Mouse (Mus musculus): ENCODE measurements around the gene Xylb. TPM values are rescaled to one million over a fixed set of nuclear protein-coding genes. Genes with fewer than 3 reads are reported as not detected.

The Xylb gene
- total RNA-seq, 2 experiments from 2014 or later: 0.52 to 1.0 TPM

GRCm38 (mm10) chr9:119401801-119402214 lies 44.6 kb downstream of the Xylb start, which contains the start of gene Acvr2b:
TSS of gene Acvr2b (plus strand) at chr9:119402118.
- peak; percentile 97 for DNase-seq

DNA sequence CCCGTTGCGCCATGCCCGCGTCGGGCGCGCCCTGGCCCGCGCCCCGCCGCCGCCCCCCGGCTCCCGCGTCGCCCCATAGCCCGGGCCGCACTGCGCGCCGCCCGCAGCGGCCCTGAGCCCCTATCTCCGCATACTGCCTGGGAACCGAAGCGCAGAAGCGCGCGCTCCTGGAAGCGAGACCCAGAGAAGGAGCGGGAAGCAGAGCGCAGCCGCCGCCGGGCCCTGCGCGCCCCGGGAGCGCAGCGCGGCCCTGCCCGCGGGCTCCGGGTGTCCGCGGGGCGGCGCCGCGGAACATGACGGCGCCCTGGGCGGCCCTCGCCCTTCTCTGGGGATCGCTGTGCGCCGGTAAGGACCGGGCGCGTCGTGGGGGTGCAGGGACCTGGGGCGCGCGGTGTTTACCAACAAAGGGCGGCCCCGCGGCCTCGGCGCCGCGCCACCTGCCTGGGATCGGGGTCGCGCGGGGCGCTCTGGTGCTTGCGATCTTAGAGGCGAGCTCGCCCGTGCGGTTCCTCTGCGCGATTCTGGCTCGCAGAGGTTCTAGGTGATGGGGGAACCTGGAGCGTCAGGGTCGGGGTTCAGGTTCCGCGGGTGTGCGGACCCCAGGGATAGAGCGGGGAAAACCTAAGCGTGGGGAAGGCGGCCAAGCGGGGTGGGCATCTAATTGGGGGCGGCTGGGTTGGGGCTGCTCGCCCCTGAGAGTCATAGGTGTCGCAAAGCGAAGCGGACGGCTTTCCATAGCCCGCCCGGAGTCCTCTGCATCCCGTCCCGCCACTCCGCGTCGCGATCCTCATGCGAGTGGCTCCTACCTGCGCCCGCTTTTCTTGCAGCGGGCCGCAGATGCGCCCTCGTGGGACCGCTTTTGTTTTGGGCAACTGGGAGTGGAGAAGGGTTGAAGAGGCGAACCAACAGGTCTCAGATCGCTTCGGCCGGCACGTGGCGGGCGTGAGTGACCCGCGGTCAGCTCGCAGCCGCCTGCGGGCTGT lies 45.4 kb downstream of the Xylb start:
- peak; percentile 50 for DNase-seq

GRCm38 (mm10) chr9:119403236-119403641 lies 46.1 kb downstream of the Xylb start:
- peak; percentile 56 for DNase-seq

- no peak for DNase-seq
These were observed 46.9 kb downstream of the Xylb start for GRCm38 (mm10) chr9:119404090-119404489.

DNA sequence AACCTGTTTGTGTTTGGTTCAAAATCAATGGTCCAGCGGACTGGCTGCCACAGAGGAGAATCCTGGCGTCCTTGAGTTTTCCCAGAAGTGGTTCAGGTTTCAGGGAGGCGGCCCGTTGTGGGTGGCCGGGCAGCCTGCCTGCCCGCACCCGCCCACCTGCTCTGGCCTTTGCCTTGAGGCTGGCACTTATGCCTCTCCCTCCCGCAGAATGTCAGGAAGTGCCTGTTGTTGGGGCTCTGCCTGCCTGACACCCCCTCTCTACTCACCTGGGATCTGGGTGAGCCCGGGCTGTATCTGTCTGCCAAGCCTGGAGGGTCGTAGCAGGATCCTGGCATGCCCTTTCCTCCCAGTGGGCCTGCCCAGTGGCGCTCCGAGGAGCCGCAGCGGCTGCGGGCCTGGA lies 50.7 kb downstream of the Xylb start:
- DNase-seq: no peak

DNA sequence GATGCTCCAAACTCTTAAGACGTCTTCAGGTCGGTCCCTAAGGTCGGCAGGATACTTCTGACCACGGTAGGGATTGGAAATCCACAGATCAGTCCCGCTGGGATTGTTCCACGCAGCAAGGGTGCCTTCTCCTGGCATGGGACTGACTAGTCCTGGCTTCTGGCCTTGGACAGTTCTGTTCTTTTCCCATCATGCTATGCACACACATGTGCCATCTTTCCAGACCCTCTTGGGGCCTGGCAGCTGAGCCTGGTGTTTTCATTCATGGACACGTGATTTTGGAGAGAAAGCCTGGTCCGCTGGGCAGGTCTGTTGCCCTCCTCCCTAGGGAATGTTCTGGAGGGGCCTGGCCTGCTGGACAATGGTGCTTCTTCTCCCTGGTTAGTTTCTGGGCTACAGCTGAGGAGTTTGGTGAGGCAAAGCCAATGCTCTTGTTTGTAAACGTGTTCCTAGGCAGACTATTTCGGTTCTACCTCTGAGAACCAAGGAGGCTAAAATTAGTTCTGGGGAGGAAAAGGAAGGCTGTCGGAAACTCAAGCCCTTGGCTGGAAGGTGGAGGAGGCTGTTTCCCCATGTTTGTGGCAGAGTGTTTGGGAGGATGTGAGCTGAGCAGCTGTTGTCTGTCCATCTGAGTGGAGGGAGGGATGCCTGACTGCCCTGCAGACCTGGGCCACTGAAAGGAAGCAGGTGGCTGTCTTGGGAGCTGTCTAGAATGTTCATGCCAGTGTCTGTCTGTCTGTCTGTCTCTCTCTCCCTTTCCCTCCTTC lies 51.9 kb downstream of the Xylb start:
- no peak for DNase-seq

GRCm38 (mm10) chr9:119409864-119410263 lies 52.7 kb downstream of the Xylb start:
- no peak for DNase-seq

GRCm38 (mm10) chr9:119418025-119418424 lies 60.8 kb downstream of the Xylb start:
- no peak for DNase-seq

DNA sequence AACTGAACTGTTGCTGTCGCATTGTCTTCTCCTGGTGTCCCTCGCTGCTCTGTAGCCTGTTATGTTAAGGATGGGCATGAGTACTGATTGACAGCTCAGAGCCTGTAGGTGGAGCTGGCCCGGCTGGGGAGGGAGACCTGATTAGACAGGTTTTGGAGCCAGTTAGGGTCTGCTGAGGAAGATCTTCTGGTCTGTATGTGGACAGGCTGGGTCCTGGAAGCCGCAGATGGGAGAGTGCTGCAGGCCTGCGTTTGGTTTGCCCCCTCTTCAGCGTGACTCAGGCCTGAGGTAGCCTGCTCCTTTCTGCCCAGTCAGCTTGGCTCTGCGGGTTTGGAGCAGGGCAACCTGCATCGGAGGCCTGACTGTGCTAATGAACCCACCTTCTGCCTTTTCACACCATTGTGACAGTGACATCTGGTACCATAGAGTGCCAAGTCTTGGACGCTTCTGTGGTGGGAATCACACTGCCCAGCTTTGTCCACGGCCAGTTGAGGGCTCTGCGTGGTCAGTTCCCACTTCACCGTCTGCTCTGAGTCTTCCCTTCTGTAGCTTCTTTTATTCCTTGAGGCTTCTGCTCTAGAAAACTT lies 62.8 kb downstream of the Xylb start:
- no peak for DNase-seq

DNA sequence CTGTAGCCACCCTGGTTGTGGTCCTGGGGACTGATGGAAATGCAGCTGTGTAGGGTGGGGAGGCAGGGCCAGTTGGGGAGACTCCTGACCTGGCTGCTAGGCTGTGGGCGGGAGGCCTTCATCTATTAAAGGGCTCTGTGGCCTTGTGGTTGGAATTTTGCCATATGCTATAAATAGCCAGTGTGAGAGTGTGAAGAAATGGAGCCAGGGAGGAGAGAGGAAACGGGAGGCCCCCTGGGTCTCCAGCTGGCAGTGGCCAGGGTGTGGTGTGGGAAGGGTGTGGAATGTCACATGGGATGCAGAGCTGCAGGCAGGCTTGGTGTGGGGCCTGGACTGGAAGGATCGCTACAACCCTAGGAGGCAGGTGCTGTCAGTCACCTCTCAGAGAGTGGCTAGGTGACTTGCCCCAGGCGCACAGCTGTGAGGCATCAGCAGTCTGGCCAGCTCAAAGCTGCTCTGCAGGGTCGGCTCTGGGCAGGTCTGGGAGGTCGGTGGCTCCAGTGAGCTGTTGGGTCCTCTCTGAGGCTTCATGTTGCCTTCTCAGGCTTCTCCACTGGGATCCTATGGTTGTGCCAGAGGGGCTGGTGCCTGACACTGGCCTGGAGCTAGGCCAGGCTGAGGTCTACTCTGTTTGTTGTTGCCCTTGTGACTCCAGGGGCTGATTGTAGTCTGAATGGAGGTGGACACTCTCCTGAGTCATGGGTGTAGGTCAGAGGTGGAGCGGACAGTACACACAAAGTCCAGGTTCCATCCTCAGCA lies 68.2 kb downstream of the Xylb start:
- DNase-seq: peak; percentile 79

- no peak for DNase-seq
These were observed 68.8 kb downstream of the Xylb start for GRCm38 (mm10) chr9:119425976-119426415.

DNA sequence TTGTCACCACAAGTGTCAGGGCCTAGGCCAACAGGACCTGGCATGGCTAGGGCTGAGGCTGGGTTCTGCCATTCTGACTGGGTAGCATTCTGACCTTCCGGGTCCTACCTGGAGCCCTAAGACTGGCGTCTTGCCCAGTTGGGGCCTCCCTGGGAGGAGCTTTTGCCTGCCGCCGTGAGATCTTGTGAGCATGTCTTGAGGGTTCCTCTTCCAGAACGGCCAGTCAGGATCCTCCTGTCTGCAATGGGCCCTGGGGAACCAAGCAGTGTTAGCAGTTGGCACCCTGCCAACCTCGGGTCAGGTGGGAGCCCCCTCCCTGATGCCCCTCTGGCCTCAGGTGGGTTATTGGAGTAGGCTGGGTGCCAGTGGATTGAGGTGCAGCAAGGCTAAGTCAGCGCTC lies 69.3 kb downstream of the Xylb start:
- DNase-seq: no peak

- peak; percentile 89 for DNase-seq
These were observed 73.1 kb downstream of the Xylb start for GRCm38 (mm10) chr9:119430311-119430710.

DNA sequence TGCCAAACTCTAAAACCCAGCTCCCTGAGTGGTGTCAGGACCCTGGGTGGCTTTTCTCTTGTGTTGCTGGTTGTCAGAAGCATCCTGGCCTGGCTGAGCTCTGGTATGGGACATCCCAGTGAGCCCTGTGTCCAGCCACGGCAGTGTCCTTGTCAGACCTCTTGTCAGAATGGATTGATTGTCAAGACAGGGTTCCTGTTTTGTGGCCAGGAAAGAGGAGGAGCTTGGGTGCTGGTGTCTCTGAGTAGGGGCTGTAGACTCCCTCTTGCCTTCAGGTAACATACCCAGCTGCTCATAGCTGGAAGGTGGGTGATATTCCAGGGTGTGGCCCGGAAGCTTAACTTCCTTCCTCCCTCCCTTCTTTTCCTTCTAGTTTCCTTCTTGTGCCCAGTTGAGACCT lies 78.7 kb downstream of the Xylb start:
- no peak for DNase-seq

DNA sequence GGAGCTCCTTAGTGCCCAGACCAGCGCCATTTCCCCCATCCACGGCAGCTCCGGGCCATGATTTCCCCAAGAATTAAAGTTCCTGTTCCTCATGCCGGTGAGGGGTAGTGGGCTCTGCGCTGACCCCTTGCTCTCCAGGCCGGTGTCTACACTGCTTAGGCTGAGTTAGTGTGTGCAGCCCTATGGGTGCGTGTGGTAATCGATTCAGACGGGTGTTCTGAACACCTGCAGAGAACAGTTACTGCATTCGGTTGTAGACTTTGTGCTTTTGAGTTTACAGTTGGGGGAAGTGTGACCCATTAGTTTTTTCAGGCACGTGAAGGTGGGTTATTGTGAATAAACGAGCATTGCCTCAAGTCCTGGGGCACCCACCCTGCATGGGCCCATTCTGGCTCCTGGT lies 80.9 kb downstream of the Xylb start:
- DNase-seq: no peak

GRCm38 (mm10) chr9:119438498-119439000 lies 81.4 kb downstream of the Xylb start:
- no peak for DNase-seq

Other genes starting within 250 kb of the Xylb start
- gene Acaa1b, start 200.3 kb upstream of the Xylb start, total RNA-seq (2021): 1 to 10 TPM; 1.8 to 1.9 TPM
- not detected for gene Gm47289, start 198.2 kb upstream of the Xylb start, total RNA-seq (2021)
- gene Slc22a13, start 148.3 kb upstream of the Xylb start, total RNA-seq (2021): not detected
- gene Oxsr1, start 35.0 kb upstream of the Xylb start, total RNA-seq (2021): 10 to 100 TPM; 35.5 to 36.5 TPM
- gene Acaa1a, start 17.7 kb upstream of the Xylb start, total RNA-seq (2021): 10 to 100 TPM; 60.7 to 63.8 TPM
- gene Myd88, start 16.0 kb upstream of the Xylb start, total RNA-seq (2021): 10 to 100 TPM; 12.1 to 12.7 TPM
- gene Slc22a14, start 8.2 kb downstream of the Xylb start, total RNA-seq (2021): under 1 TPM in 1 of 2 experiments, not detected in 1; 0.27 TPM
- 1 to 10 TPM; 6.2 to 6.5 TPM for gene Acvr2b, start 44.7 kb downstream of the Xylb start, total RNA-seq (2021)
- gene Exog, start 87.6 kb downstream of the Xylb start, total RNA-seq (2021): 1 to 10 TPM; 4.2 to 4.5 TPM
- 100 to 1,000 TPM; 120 to 122 TPM for gene Scn5a, start 221.6 kb downstream of the Xylb start, total RNA-seq (2021)